Mouse (Mus musculus) hindbrain, embryonic 16.5 days (tissue): ENCODE results near the gene Adcy1. TPM values are rescaled to one million over a fixed set of nuclear protein-coding genes. Genes with fewer than 3 reads are reported as not detected.

Source experiments
- ATAC-seq: fragments of 200-750 bp; cut with Nextera tagmentation; 2 replicates; pipeline ENCODE4 v1.8.0; 2017; ENCODE audit warnings: moderate TSS enrichment, moderate library complexity
- H3K27ac ChIP-seq: fragments of 300-500 bp; sonication (generic); 2 replicates; pipeline ENCODE4 v1.5.1; 2014; ENCODE audit warnings: low read depth, mild to moderate bottlenecking, control low read depth, low read length, moderate library complexity
- H3K27me3 ChIP-seq: fragments of 300-500 bp; sonication (generic); replicated peaks from 2 replicates; pipeline ENCODE4 v1.6.1; 2014; ENCODE audit warnings: low read length; ENCODE audit not compliant: control insufficient read depth, insufficient read depth
- H3K36me3 ChIP-seq: fragments of 300-500 bp; sonication (generic); 2 replicates; pipeline ENCODE4 v1.6.1; 2014; ENCODE audit warnings: mild to moderate bottlenecking, low read length, moderate library complexity, mixed read lengths; ENCODE audit not compliant: control insufficient read depth, insufficient read depth
- H3K4me1 ChIP-seq: fragments of 300-500 bp; sonication (generic); 2 replicates; pipeline ENCODE4 v1.6.1; 2014; ENCODE audit warnings: low read depth, low read length; ENCODE audit not compliant: control insufficient read depth, insufficient read depth
- H3K4me2 ChIP-seq: fragments of 300-500 bp; sonication (generic); 2 replicates; pipeline ENCODE4 v1.6.1; 2014; ENCODE audit warnings: mild to moderate bottlenecking, low read length, control low read depth, moderate library complexity
- H3K4me3 ChIP-seq: fragments of 300-500 bp; sonication (generic); 2 replicates; pipeline ENCODE4 v1.5.1; 2014; ENCODE audit warnings: mild to moderate bottlenecking, low read length, control low read depth, moderate library complexity
- H3K9ac ChIP-seq: fragments of 300-500 bp; sonication (generic); 2 replicates; pipeline ENCODE4 v1.6.1; 2014; ENCODE audit warnings: low read depth, mild to moderate bottlenecking, control low read depth, low read length, moderate library complexity
- H3K9me3 ChIP-seq: fragments of 300-500 bp; sonication (generic); 2 replicates; pipeline ENCODE4 v1.6.1; 2014; ENCODE audit warnings: mild to moderate bottlenecking, low read length, moderate library complexity; ENCODE audit not compliant: control insufficient read depth
- WGBS: fragments of 180-500 bp; shearing (Covaris S2); extraction: QIAGEN DNeasy Blood & Tissue Kit; methylation state at CpG from one replicate; pipeline ENCODE4 v1.1.7; 2014; 5-methylcytosine and 5-hydroxymethylcytosine counted together
- polyA plus RNA-seq: library from polyadenylated mRNA; unstranded; fragments of >200 nt; fragmentation: Nextera tagmentation; extraction: Ambion mirVana; gene quantifications from 2 replicates; pipeline ENCODE4 v1.2.1, GENCODE M21; 2015

Adcy1 gene
- polyA plus RNA-seq, 1 experiment from 2014 or later: 15.2 TPM

- H3K4me1 ChIP-seq: no peaks in the 10 kb centered on the region
- no peak overlapping the region for H3K27ac ChIP-seq
- no peak overlapping the region for H3K4me3 ChIP-seq
- H3K9ac ChIP-seq: no peak overlapping the region
- no peak overlapping the region for H3K4me2 ChIP-seq
- H3K27me3 ChIP-seq: no peaks in the 10 kb centered on the region
- WGBS: 93% methylated on average over 1 of the region's 1 CpGs
- no peaks in the 10 kb centered on the region for H3K9me3 ChIP-seq
- peaks cover 4% of the 10 kb centered on the region for H3K36me3 ChIP-seq
- no peak for ATAC-seq
Measured at GRCm38 (mm10) chr11:7169645-7170044, 106.4 kb downstream of the Adcy1 start.

GRCm38 (mm10) chr11:7173664-7174063 lies 110.4 kb downstream of the Adcy1 start:
- Histone ChIP-seq H3K4me3 (no peak overlapping the region), H3K36me3 (no peaks in the 10 kb centered on the region), H3K27me3 (no peaks in the 10 kb centered on the region), H3K4me1 (no peaks in the 10 kb centered on the region), H3K27ac (no peak overlapping the region), H3K4me2 (no peak overlapping the region), H3K9me3 (no peaks in the 10 kb centered on the region), H3K9ac (no peak overlapping the region)
- 83% methylated on average over 6 of the region's 6 CpGs for WGBS
- ATAC-seq: no peak

- Histone ChIP-seq H3K4me2 (no peak overlapping the region), H3K27me3 (no peaks in the 10 kb centered on the region), H3K36me3 (no peaks in the 10 kb centered on the region), H3K27ac (no peak overlapping the region), H3K9me3 (no peaks in the 10 kb centered on the region), H3K4me1 (peaks cover 4% of the 10 kb centered on the region), H3K4me3 (no peak overlapping the region), H3K9ac (no peak overlapping the region)
- 69% methylated on average over 4 of the region's 4 CpGs for WGBS
- no peak for ATAC-seq
Measured at GRCm38 (mm10) chr11:7178724-7179123, 115.4 kb downstream of the Adcy1 start.

- H3K36me3 ChIP-seq: no peaks in the 10 kb centered on the region
- 85% methylated on average over 2 of the region's 2 CpGs for whole genome bisulfite sequencing
Measured at GRCm38 (mm10) chr11:7179276-7179675, 116.0 kb downstream of the Adcy1 start.

GRCm38 (mm10) chr11:7182409-7183042 lies 119.2 kb downstream of the Adcy1 start:
- H3K27me3 ChIP-seq: no peaks in the 10 kb centered on the region
- peak; percentile 46; the same call in 1 of the 2 replicates for ATAC-seq
- no peak overlapping the region for H3K4me3 ChIP-seq
- 23% methylated on average over 8 of the region's 8 CpGs for WGBS
- H3K9ac ChIP-seq: no peak overlapping the region; the same call in 1 of the 2 replicates
- no peaks in the 10 kb centered on the region for H3K36me3 ChIP-seq
- no peak overlapping the region for H3K4me2 ChIP-seq
- no peak overlapping the region for H3K27ac ChIP-seq
- peaks cover 4% of the 10 kb centered on the region for H3K4me1 ChIP-seq
- no peaks in the 10 kb centered on the region for H3K9me3 ChIP-seq

More at GRCm38 (mm10) chr11:7179276-7179675, 116.0 kb downstream of the Adcy1 start:
- Histone ChIP-seq H3K4me2 (no peak overlapping the region), H3K27ac (no peak overlapping the region), H3K9me3 (no peaks in the 10 kb centered on the region), H3K9ac (no peak overlapping the region), H3K4me3 (no peak overlapping the region), H3K27me3 (no peaks in the 10 kb centered on the region), H3K4me1 (peaks cover 4% of the 10 kb centered on the region)
- ATAC-seq: no peak

- ATAC-seq: no peak
- WGBS: 40% methylated on average over 1 of the region's 1 CpGs
- Histone ChIP-seq H3K4me1 (peaks cover 4% of the 10 kb centered on the region), H3K4me2 (no peak overlapping the region), H3K4me3 (no peak overlapping the region), H3K27me3 (no peaks in the 10 kb centered on the region), H3K27ac (no peak overlapping the region), H3K9ac (no peak overlapping the region), H3K9me3 (no peaks in the 10 kb centered on the region), H3K36me3 (no peaks in the 10 kb centered on the region)
Measured at GRCm38 (mm10) chr11:7184420-7184819, 121.1 kb downstream of the Adcy1 start.

- H3K4me3 ChIP-seq: no peak overlapping the region
- no peaks in the 10 kb centered on the region for H3K27me3 ChIP-seq
- peaks cover 1% of the 10 kb centered on the region; the same call in 1 of the 2 replicates for H3K4me1 ChIP-seq
- no peaks in the 10 kb centered on the region for H3K9me3 ChIP-seq
- no peak overlapping the region for H3K27ac ChIP-seq
- no peak overlapping the region for H3K9ac ChIP-seq
- ATAC-seq: no peak
- H3K4me2 ChIP-seq: no peak overlapping the region
- 69% methylated on average over 8 of the region's 8 CpGs for WGBS
- H3K36me3 ChIP-seq: no peaks in the 10 kb centered on the region
Measured at GRCm38 (mm10) chr11:7187472-7187871, 124.2 kb downstream of the Adcy1 start.

GRCm38 (mm10) chr11:7188469-7188868 lies 125.2 kb downstream of the Adcy1 start, which contains the start of gene Gm11985:
Gene Gm11985, minus strand, starts transcription at chr11:7188569.
- 91% methylated on average over 12 of the region's 13 CpGs for WGBS
- Histone ChIP-seq H3K9me3 (no peaks in the 10 kb centered on the region), H3K27ac (no peak within 1 kb of the TSS), H3K36me3 (no peaks in the 10 kb centered on the region), H3K4me3 (no peak within 1 kb of the TSS), H3K4me2 (no peak within 1 kb of the TSS), H3K27me3 (no peaks in the 10 kb centered on the region), H3K4me1 (no peaks in the 10 kb centered on the region), H3K9ac (no peak within 1 kb of the TSS)
- ATAC-seq: no peak

GRCm38 (mm10) chr11:7192710-7193109 lies 129.4 kb downstream of the Adcy1 start:
- H3K4me2 ChIP-seq: no peak overlapping the region

More at GRCm38 (mm10) chr11:7192710-7193109, 129.4 kb downstream of the Adcy1 start:
- ATAC-seq: no peak
- Histone ChIP-seq H3K4me3 (no peak overlapping the region), H3K9me3 (no peaks in the 10 kb centered on the region), H3K27me3 (no peaks in the 10 kb centered on the region), H3K36me3 (no peaks in the 10 kb centered on the region), H3K4me1 (no peaks in the 10 kb centered on the region), H3K27ac (no peak overlapping the region), H3K9ac (no peak overlapping the region)
- 73% methylated on average over 6 of the region's 6 CpGs for WGBS
